Mouse (Mus musculus): Measurements from ENCODE around the gene Rapgef2. TPM values are rescaled to one million over a fixed set of nuclear protein-coding genes. Genes with fewer than 3 reads are reported as not detected.
A peak's percentile ranks its signal among the peaks of the same experiment; 100 is the strongest.

Rapgef2 gene
- polyA plus RNA-seq, 1 experiment from 2014 or later = 9.0 TPM

GRCm38 (mm10) chr3:79287108-79287576 lies 825 bp upstream of the Rapgef2 start:
- Histone ChIP-seq H3K4me1 (ENCODE audit: control insufficient read depth, insufficient read depth, low read length) (peaks cover 11% of the 10 kb centered on the region), H3K4me2 (replicated peaks; ENCODE audit: low read depth, low read length) (peak overlapping the region; percentile 69), H3K27ac (ENCODE audit: low read depth, low read length) (peak overlapping the region; percentile 95), H3K9ac (ENCODE audit: low read depth, low read length) (peak overlapping the region; percentile 89), H3K4me3 (ENCODE audit: low read length) (peak overlapping the region; percentile 90), H3K36me3 (ENCODE audit: control insufficient read depth, insufficient read depth, low read length) (no peaks in the 10 kb centered on the region), H3K9me3 (ENCODE audit: control insufficient read depth, low read length) (no peaks in the 10 kb centered on the region), H3K27me3 (ENCODE audit: control insufficient read depth, insufficient read depth, low read length) (no peaks in the 10 kb centered on the region)
- peak; percentile 99 for ATAC-seq (ENCODE audit: low FRiP score, low TSS enrichment)
- 0% methylated on average over 52 of the region's 60 CpGs for WGBS

GRCm38 (mm10) chr3:79286031-79286375 lies 314 bp downstream of the Rapgef2 start:
- peak overlapping the region; percentile 95; the same call in 1 of the 2 replicates for H3K27ac ChIP-seq (ENCODE audit: low read depth, low read length)
- no peaks in the 10 kb centered on the region for H3K9me3 ChIP-seq (ENCODE audit: control insufficient read depth, low read length)
- under 1% methylated on average over 10 of the region's 10 CpGs for WGBS
- no peaks in the 10 kb centered on the region for H3K27me3 ChIP-seq (ENCODE audit: control insufficient read depth, insufficient read depth, low read length)
- H3K36me3 ChIP-seq (ENCODE audit: control insufficient read depth, insufficient read depth, low read length) = no peaks in the 10 kb centered on the region
- H3K9ac ChIP-seq (ENCODE audit: low read depth, low read length) = peak overlapping the region; percentile 89
- peaks cover 11% of the 10 kb centered on the region for H3K4me1 ChIP-seq (ENCODE audit: control insufficient read depth, insufficient read depth, low read length)
- H3K4me3 ChIP-seq (ENCODE audit: low read length) = peak overlapping the region; percentile 90
- H3K4me2 ChIP-seq (replicated peaks; ENCODE audit: low read depth, low read length) = peak overlapping the region; percentile 69
- ATAC-seq (ENCODE audit: low FRiP score, low TSS enrichment) = 0 out of 2 replicates have a peak, but pooled peaks have one; percentile 1

- Histone ChIP-seq H3K9ac (ENCODE audit: low read depth, low read length) (peak overlapping the region; percentile 89; the same call in 1 of the 2 replicates), H3K27me3 (ENCODE audit: control insufficient read depth, insufficient read depth, low read length) (no peaks in the 10 kb centered on the region), H3K4me3 (ENCODE audit: low read length) (peak overlapping the region; percentile 90; the same call in 1 of the 2 replicates), H3K27ac (ENCODE audit: low read depth, low read length) (no peak overlapping the region), H3K4me2 (replicated peaks; ENCODE audit: low read depth, low read length) (peak overlapping the region; percentile 69), H3K9me3 (ENCODE audit: control insufficient read depth, low read length) (no peaks in the 10 kb centered on the region), H3K4me1 (ENCODE audit: control insufficient read depth, insufficient read depth, low read length) (peaks cover 11% of the 10 kb centered on the region), H3K36me3 (ENCODE audit: control insufficient read depth, insufficient read depth, low read length) (no peaks in the 10 kb centered on the region)
- no peak for ATAC-seq (ENCODE audit: low FRiP score, low TSS enrichment)
- WGBS = 69% methylated on average over 13 of the region's 13 CpGs
Observed at GRCm38 (mm10) chr3:79285097-79285675, 1.1 kb downstream of the Rapgef2 start.

GRCm38 (mm10) chr3:79283976-79284375 lies 2.3 kb downstream of the Rapgef2 start:
- Histone ChIP-seq H3K27ac (ENCODE audit: low read depth, low read length) (no peak overlapping the region), H3K4me2 (replicated peaks; ENCODE audit: low read depth, low read length) (no peak overlapping the region)
- ATAC-seq (ENCODE audit: low FRiP score, low TSS enrichment) = no peak

GRCm38 (mm10) chr3:79283031-79283430 lies 3.3 kb downstream of the Rapgef2 start:
- no peak overlapping the region for H3K9ac ChIP-seq (ENCODE audit: low read depth, low read length)
- H3K4me2 ChIP-seq (replicated peaks; ENCODE audit: low read depth, low read length) = no peak overlapping the region
- no peak overlapping the region for H3K27ac ChIP-seq (ENCODE audit: low read depth, low read length)
- no peak overlapping the region for H3K4me3 ChIP-seq (ENCODE audit: low read length)
- H3K36me3 ChIP-seq (ENCODE audit: control insufficient read depth, insufficient read depth, low read length) = no peaks in the 10 kb centered on the region
- H3K9me3 ChIP-seq (ENCODE audit: control insufficient read depth, low read length) = no peaks in the 10 kb centered on the region
- peaks cover 11% of the 10 kb centered on the region for H3K4me1 ChIP-seq (ENCODE audit: control insufficient read depth, insufficient read depth, low read length)
- ATAC-seq (ENCODE audit: low FRiP score, low TSS enrichment) = no peak
- 32% methylated on average over 2 of the region's 2 CpGs for WGBS
- H3K27me3 ChIP-seq (ENCODE audit: control insufficient read depth, insufficient read depth, low read length) = no peaks in the 10 kb centered on the region

More at GRCm38 (mm10) chr3:79283976-79284375, 2.3 kb downstream of the Rapgef2 start:
- 59% methylated on average over 3 of the region's 3 CpGs for WGBS
- peaks cover 11% of the 10 kb centered on the region for H3K4me1 ChIP-seq (ENCODE audit: control insufficient read depth, insufficient read depth, low read length)
- no peaks in the 10 kb centered on the region for H3K27me3 ChIP-seq (ENCODE audit: control insufficient read depth, insufficient read depth, low read length)
- H3K36me3 ChIP-seq (ENCODE audit: control insufficient read depth, insufficient read depth, low read length) = no peaks in the 10 kb centered on the region
- H3K9ac ChIP-seq (ENCODE audit: low read depth, low read length) = no peak overlapping the region
- H3K9me3 ChIP-seq (ENCODE audit: control insufficient read depth, low read length) = no peaks in the 10 kb centered on the region
- no peak overlapping the region for H3K4me3 ChIP-seq (ENCODE audit: low read length)

GRCm38 (mm10) chr3:79275856-79276645 lies 10.3 kb downstream of the Rapgef2 start:
- Histone ChIP-seq H3K4me1 (ENCODE audit: control insufficient read depth, insufficient read depth, low read length) (peaks cover 11% of the 10 kb centered on the region; the same call in 1 of the 2 replicates), H3K9me3 (ENCODE audit: control insufficient read depth, low read length) (no peaks in the 10 kb centered on the region), H3K27me3 (ENCODE audit: control insufficient read depth, insufficient read depth, low read length) (no peaks in the 10 kb centered on the region), H3K9ac (ENCODE audit: low read depth, low read length) (no peak overlapping the region), H3K4me3 (ENCODE audit: low read length) (no peak overlapping the region), H3K4me2 (replicated peaks; ENCODE audit: low read depth, low read length) (no peak overlapping the region), H3K36me3 (ENCODE audit: control insufficient read depth, insufficient read depth, low read length) (no peaks in the 10 kb centered on the region), H3K27ac (ENCODE audit: low read depth, low read length) (no peak overlapping the region)
- WGBS = 84% methylated on average over 11 of the region's 11 CpGs
- ATAC-seq (ENCODE audit: low FRiP score, low TSS enrichment) = no peak

- Histone ChIP-seq H3K9ac (ENCODE audit: low read depth, low read length) (no peak overlapping the region), H3K9me3 (ENCODE audit: control insufficient read depth, low read length) (no peaks in the 10 kb centered on the region), H3K36me3 (ENCODE audit: control insufficient read depth, insufficient read depth, low read length) (no peaks in the 10 kb centered on the region), H3K27me3 (ENCODE audit: control insufficient read depth, insufficient read depth, low read length) (no peaks in the 10 kb centered on the region), H3K4me2 (replicated peaks; ENCODE audit: low read depth, low read length) (no peak overlapping the region), H3K4me3 (ENCODE audit: low read length) (no peak overlapping the region), H3K27ac (ENCODE audit: low read depth, low read length) (no peak overlapping the region), H3K4me1 (ENCODE audit: control insufficient read depth, insufficient read depth, low read length) (peaks cover 11% of the 10 kb centered on the region; the same call in 1 of the 2 replicates)
- no peak for ATAC-seq (ENCODE audit: low FRiP score, low TSS enrichment)
- 11% methylated on average over 1 of the region's 1 CpGs for WGBS
Observed at GRCm38 (mm10) chr3:79273350-79273749, 13.0 kb downstream of the Rapgef2 start.

- Histone ChIP-seq H3K36me3 (ENCODE audit: control insufficient read depth, insufficient read depth, low read length) (no peaks in the 10 kb centered on the region), H3K9me3 (ENCODE audit: control insufficient read depth, low read length) (no peaks in the 10 kb centered on the region), H3K4me2 (replicated peaks; ENCODE audit: low read depth, low read length) (no peak overlapping the region), H3K27me3 (ENCODE audit: control insufficient read depth, insufficient read depth, low read length) (no peaks in the 10 kb centered on the region), H3K27ac (ENCODE audit: low read depth, low read length) (no peak overlapping the region), H3K4me3 (ENCODE audit: low read length) (no peak overlapping the region), H3K9ac (ENCODE audit: low read depth, low read length) (no peak overlapping the region), H3K4me1 (ENCODE audit: control insufficient read depth, insufficient read depth, low read length) (peaks cover 11% of the 10 kb centered on the region; the same call in 1 of the 2 replicates)
- WGBS = 77% methylated on average over 4 of the region's 4 CpGs
- no peak for ATAC-seq (ENCODE audit: low FRiP score, low TSS enrichment)
Observed at GRCm38 (mm10) chr3:79272939-79273338, 13.4 kb downstream of the Rapgef2 start.
